In the genomic region with DNA sequence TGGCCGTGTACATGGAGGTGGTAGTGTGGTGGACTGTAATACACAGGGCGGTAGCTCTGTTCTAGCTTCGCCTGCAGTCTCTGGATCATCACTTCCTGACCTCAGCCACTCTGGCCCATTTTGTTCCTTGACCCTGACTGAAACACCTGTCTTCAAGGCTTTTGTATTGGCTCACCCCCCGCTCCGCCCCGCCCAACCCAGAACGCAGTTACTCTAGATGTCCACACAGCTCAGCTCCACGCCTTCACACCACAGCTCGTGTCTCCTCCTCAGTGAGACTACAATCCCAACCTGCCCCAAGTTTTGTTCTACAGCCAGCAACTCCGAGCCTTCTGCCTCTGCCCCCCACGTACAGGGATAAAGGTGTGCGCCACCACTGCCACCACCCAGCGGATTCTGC, we compare ENCODE assay signal across 23 mouse cellular contexts. TPM values are rescaled to one million over a fixed set of nuclear protein-coding genes. Genes with fewer than 3 reads are reported as not detected.
"Had no signal": no experiment of that assay in that cellular context is flagged by ENCODE, and none has a peak within 500 bp of the region (broad histone marks: within the 10 kb centered on the region; RNA-seq: fewer than 3 reads in every experiment).

No protein-coding gene starts in this region.

- H3K27me3 ChIP-seq: neural tube, embryonic 13.5 days; neural tube, embryonic 15.5 days; stomach, embryonic 15.5 days had no signal

- H3K9me3 ChIP-seq: neural tube, embryonic 13.5 days; neural tube, embryonic 15.5 days; stomach, embryonic 15.5 days had no signal

- H3K27ac ChIP-seq: neural tube, embryonic 13.5 days; neural tube, embryonic 15.5 days; stomach, embryonic 15.5 days; stomach, postnatal 0 days had no signal

- H3K9ac ChIP-seq: neural tube, embryonic 13.5 days; neural tube, embryonic 15.5 days; stomach, embryonic 15.5 days had no signal

- H3K4me2 ChIP-seq: neural tube, embryonic 13.5 days; neural tube, embryonic 15.5 days; stomach, embryonic 15.5 days had no signal

- H3K4me3 ChIP-seq: neural tube, embryonic 13.5 days; neural tube, embryonic 15.5 days; stomach, embryonic 15.5 days had no signal

- DNase-seq: retina, postnatal 1 day; right cerebral cortex, adult 18-20 months; right cerebral cortex, postnatal 14 days; right cerebral cortex, postnatal 25 days; right cerebral cortex, postnatal 4 days; spleen, adult 18-20 months; thymus, adult 18-20 months; thymus, adult 2 months; thymus, postnatal 14 days; thymus, postnatal 25 days; thymus, postnatal 36 days; thymus, postnatal 4 days had no signal

RNA-seq across cellular contexts. Expression of a gene that starts 5.4 kb away (rescaled TPM):
- total RNA-seq: neutrophil, adult 5-6 weeks had no signal
- polyA plus RNA-seq: neural tube, embryonic 13.5 days; neural tube, embryonic 14.5 days; neural tube, embryonic 15.5 days; small intestine, adult 2 months; stomach, postnatal 0 days; thymus, postnatal 0 days had no signal

RNA-seq across cellular contexts. Expression of a gene that starts 6.8 kb away (rescaled TPM):
- total RNA-seq: neutrophil, adult 5-6 weeks had no signal
- polyA plus RNA-seq: small intestine, adult 2 months; spleen, adult 2 months had no signal

RNA-seq across cellular contexts. Expression of a gene that starts 9.0 kb away (rescaled TPM):
- polyA plus RNA-seq: neural tube, embryonic 13.5 days; neural tube, embryonic 15.5 days; small intestine, adult 2 months; stomach, embryonic 14.5 days; stomach, embryonic 15.5 days; stomach, embryonic 16.5 days; stomach, postnatal 0 days; thymus, postnatal 0 days had no signal
